Mouse (Mus musculus): ENCODE data around the gene Krt79.

The Krt79 gene

GRCm38 (mm10) chr15:101929666-101930065, 10.5 kb downstream of the Krt79 start:
- DNase-seq = peak; percentile 46 to 60

- DNase-seq = peak; percentile 27 to 52
Observed at GRCm38 (mm10) chr15:101929087-101929486, 11.0 kb downstream of the Krt79 start.

- peak; percentile 72 to 83 for DNase-seq
Observed at GRCm38 (mm10) chr15:101927340-101928080, 12.6 kb downstream of the Krt79 start.

GRCm38 (mm10) chr15:101925041-101925440, 15.1 kb downstream of the Krt79 start:
- DNase-seq = no peak

GRCm38 (mm10) chr15:101924635-101925034, 15.5 kb downstream of the Krt79 start, which contains the start of gene Krt4:
Gene Krt4, minus strand, starts transcription at chr15:101924735.
- no peak for DNase-seq

GRCm38 (mm10) chr15:101922296-101922695, 17.8 kb downstream of the Krt79 start:
- no peak for DNase-seq

- DNase-seq = no peak
Observed at GRCm38 (mm10) chr15:101916072-101916471, 24.1 kb downstream of the Krt79 start.

- no peak for DNase-seq
Observed at GRCm38 (mm10) chr15:101904849-101905248, 35.3 kb downstream of the Krt79 start.

GRCm38 (mm10) chr15:101902171-101903149, 37.7 kb downstream of the Krt79 start:
- peak; percentile 31 to 50 for DNase-seq

- DNase-seq = no peak
Observed at GRCm38 (mm10) chr15:101895216-101895615, 44.9 kb downstream of the Krt79 start.

GRCm38 (mm10) chr15:101892820-101893219, 47.3 kb downstream of the Krt79 start, which contains the start of gene Krt76:
Gene Krt76, minus strand, starts transcription at chr15:101892920.
- no peak for DNase-seq

GRCm38 (mm10) chr15:101879776-101880175, 60.3 kb downstream of the Krt79 start:
- DNase-seq = peak; percentile 63 to 67

Data from kidney, postnatal 4 days (tissue).